Mouse (Mus musculus) CH12F3 (cell line): Measurements from ENCODE around the gene Hhat.

Experiments used
- in situ Hi-C: fragments of 300-500 bp; cut with MboI; formaldehyde crosslinking; loops from 2 replicates; pipeline ENCODE4 v1.14.3; 2020; ENCODE audit warnings: low sequenced_read_pairs

Hhat gene

GRCm38 (mm10) chr1:192745240-192746101 lies 25.6 kb downstream of the Hhat start:
- in situ Hi-C loops = no loop called here

- in situ Hi-C loops = no loop called here
Measured at GRCm38 (mm10) chr1:192744880-192745239, 26.2 kb downstream of the Hhat start.

- in situ Hi-C loops = no loop called here
Measured at GRCm38 (mm10) chr1:192742394-192743251, 28.4 kb downstream of the Hhat start.

GRCm38 (mm10) chr1:192741896-192742295 lies 29.1 kb downstream of the Hhat start:
- in situ Hi-C loops = no loop called here

GRCm38 (mm10) chr1:192736524-192736923 lies 34.5 kb downstream of the Hhat start:
- in situ Hi-C loops = no loop called here

- in situ Hi-C loops = no loop called here
Measured at GRCm38 (mm10) chr1:192736002-192736426, 35.0 kb downstream of the Hhat start.

- in situ Hi-C loops = no loop called here
Measured at GRCm38 (mm10) chr1:192730517-192730916, 40.5 kb downstream of the Hhat start.

GRCm38 (mm10) chr1:192726996-192727624 lies 43.9 kb downstream of the Hhat start:
- in situ Hi-C loops = no loop called here

- in situ Hi-C loops = loop anchor here (25.0 kb wide), 1 partner anchor 885 kb away; no protein-coding TSS in a partner anchor
Measured at GRCm38 (mm10) chr1:192722147-192722546, 48.9 kb downstream of the Hhat start.

GRCm38 (mm10) chr1:192720156-192720555 lies 50.9 kb downstream of the Hhat start:
- in situ Hi-C loops = loop anchor here (25.0 kb wide), 1 partner anchor 883 kb away; no protein-coding TSS in a partner anchor

- in situ Hi-C loops = loop anchor here (25.0 kb wide), 1 partner anchor 875 kb away; no protein-coding TSS in a partner anchor
Measured at GRCm38 (mm10) chr1:192711779-192712348, 59.2 kb downstream of the Hhat start.

GRCm38 (mm10) chr1:192700339-192701073 lies 70.5 kb downstream of the Hhat start:
- in situ Hi-C loops = loop anchor here (10.0 to 25.0 kb wide), 2 partner anchors 506 to 863 kb away; partner anchors contain the start of gene Kcnh1

GRCm38 (mm10) chr1:192699101-192699500 lies 71.9 kb downstream of the Hhat start:
- in situ Hi-C loops = no loop called here

GRCm38 (mm10) chr1:192696371-192696863 lies 74.6 kb downstream of the Hhat start:
- in situ Hi-C loops = no loop called here

- in situ Hi-C loops = no loop called here
Measured at GRCm38 (mm10) chr1:192693644-192694043, 77.4 kb downstream of the Hhat start.

- in situ Hi-C loops = no loop called here
Measured at GRCm38 (mm10) chr1:192692982-192693381, 78.0 kb downstream of the Hhat start.

GRCm38 (mm10) chr1:192682219-192682951 lies 88.6 kb downstream of the Hhat start:
- in situ Hi-C loops = no loop called here

- in situ Hi-C loops = no loop called here
Measured at GRCm38 (mm10) chr1:192677236-192677635, 93.8 kb downstream of the Hhat start.

GRCm38 (mm10) chr1:192663608-192664007 lies 107.4 kb downstream of the Hhat start:
- in situ Hi-C loops = no loop called here
